Mouse (Mus musculus): ENCODE results near the gene Gm6370. TPM values are rescaled to one million over a fixed set of nuclear protein-coding genes. Genes with fewer than 3 reads are reported as not detected.

Gene Gm6370
- total and polyA plus RNA-seq, 3 experiments: not detected

DNA sequence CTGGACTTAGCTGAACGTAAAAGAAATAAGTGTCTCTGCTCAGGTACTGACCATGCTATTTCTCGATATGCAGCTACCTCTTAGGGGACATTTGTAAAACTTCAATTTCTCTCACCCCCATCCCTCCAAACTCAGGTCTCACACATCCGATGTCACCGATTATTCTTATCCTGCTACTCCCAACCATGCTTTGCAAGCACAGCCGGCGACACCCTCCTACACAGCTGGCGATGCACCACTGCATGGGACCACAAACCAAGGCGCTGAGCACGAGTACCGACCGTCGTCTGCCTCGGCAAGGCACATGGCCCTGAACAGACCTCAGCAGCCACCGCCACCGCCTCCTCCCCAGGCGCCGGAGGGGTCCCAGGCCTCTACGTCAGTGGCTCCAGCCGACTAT is 24.5 kb upstream of the Gm6370 start:
- TF ChIP-seq TCF12 (IDR thresholded peaks at IDR 0.05; ENCODE audit: low read depth, low read length): no peak
- no peak for TF ChIP-seq NELFE (IDR thresholded peaks at IDR 0.05; ENCODE audit: low read depth, low read length)
- no peak for TF ChIP-seq MAFK (IDR thresholded peaks at IDR 0.05; ENCODE audit: borderline replicate concordance, low read depth, low read length)
- no peak for TF ChIP-seq E2F4 (IDR thresholded peaks at IDR 0.05; ENCODE audit: borderline replicate concordance, low read depth, low read length)
- TF ChIP-seq POLR2AphosphoS2 (IDR thresholded peaks at IDR 0.05; ENCODE audit: low read length): no peak
- TF ChIP-seq BHLHE40 (IDR thresholded peaks at IDR 0.05; ENCODE audit: borderline replicate concordance, low read depth, low read length): no peak
- TF ChIP-seq ZKSCAN1 (IDR thresholded peaks at IDR 0.05; ENCODE audit: low read depth, low read length): no peak
- TF ChIP-seq MYC (IDR thresholded peaks at IDR 0.05; ENCODE audit: low read depth, low read length): no peak
- TF ChIP-seq NRF1 (IDR thresholded peaks at IDR 0.05; ENCODE audit: insufficient read depth, low read depth, low read length, poor library complexity, severe bottlenecking): no peak
- no peak for TF ChIP-seq MXI1 (IDR thresholded peaks at IDR 0.05; ENCODE audit: low read depth, low read length)
- no peak for TF ChIP-seq MEF2A (IDR thresholded peaks at IDR 0.05; ENCODE audit: extremely low read depth, insufficient replicate concordance, low read depth, low read length, poor library complexity, severe bottlenecking)
- TF ChIP-seq USF2 (IDR thresholded peaks at IDR 0.05; ENCODE audit: borderline replicate concordance in 1 of 2, insufficient read depth in 1 of 2, low read depth in 1 of 2, low read length in 2 of 2): no peak
- TF ChIP-seq GABPA (IDR thresholded peaks at IDR 0.05; ENCODE audit: low read depth, low read length): no peak
- no peak for TF ChIP-seq ELF1 (IDR thresholded peaks at IDR 0.05; ENCODE audit: low read depth, low read length)
- no peak overlapping the region for H3K4me3 ChIP-seq (ENCODE audit: control insufficient read depth in 1 of 2, insufficient read depth in 1 of 2, low read depth in 2 of 2, low read length in 2 of 2)
- H3K79me2 ChIP-seq (ENCODE audit: control insufficient read depth, insufficient read depth, low read length, poor library complexity): no peaks in the 10 kb centered on the region
- no peak for DNase-seq (ENCODE audit: low read depth, low spot score)
- no peaks in the 10 kb centered on the region for H3K36me3 ChIP-seq (ENCODE audit: control insufficient read depth in 1 of 2, insufficient read depth in 2 of 2, low read length in 2 of 2)
- no peak overlapping the region for H3K9ac ChIP-seq (ENCODE audit: control insufficient read depth, low read depth, low read length, poor library complexity, severe bottlenecking)
- no peaks in the 10 kb centered on the region for H3K4me1 ChIP-seq (ENCODE audit: control insufficient read depth in 1 of 2, insufficient read depth in 2 of 2, low read length in 2 of 2)
- H3K27me3 ChIP-seq (ENCODE audit: control insufficient read depth in 1 of 2, insufficient read depth in 2 of 2, low read length in 2 of 2): no peaks in the 10 kb centered on the region
- H3K27ac ChIP-seq (ENCODE audit: control insufficient read depth, low read depth, low read length): no peak overlapping the region
- H3K9me3 ChIP-seq (replicated peaks; ENCODE audit: insufficient read depth, low read length): no peaks in the 10 kb centered on the region

DNA sequence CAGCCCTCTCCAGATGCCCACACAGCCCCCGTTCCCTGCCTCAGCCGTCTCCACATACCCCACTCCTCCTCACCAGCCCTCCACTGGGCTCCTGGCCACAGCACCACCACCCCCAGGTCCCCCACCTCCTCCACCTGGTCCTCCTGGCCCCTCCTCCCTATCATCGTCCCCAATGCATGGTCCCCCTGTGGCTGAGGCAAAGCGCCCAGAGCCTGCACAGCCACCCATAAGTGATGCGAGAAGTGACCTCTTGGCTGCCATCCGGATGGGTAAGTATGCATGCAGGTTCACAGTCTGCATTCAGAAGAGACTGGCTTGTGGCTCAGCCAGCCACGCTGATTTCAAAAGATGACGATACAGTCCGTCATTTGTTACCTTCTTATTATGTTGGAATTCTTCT is 22.9 kb upstream of the Gm6370 start:
- Histone ChIP-seq H3K27ac (ENCODE audit: control insufficient read depth, low read depth, low read length) (no peak overlapping the region), H3K4me1 (ENCODE audit: control insufficient read depth in 1 of 2, insufficient read depth in 2 of 2, low read length in 2 of 2) (no peaks in the 10 kb centered on the region), H3K4me3 (ENCODE audit: control insufficient read depth in 1 of 2, insufficient read depth in 1 of 2, low read depth in 2 of 2, low read length in 2 of 2) (no peak overlapping the region), H3K9me3 (replicated peaks; ENCODE audit: insufficient read depth, low read length) (no peaks in the 10 kb centered on the region), H3K79me2 (ENCODE audit: control insufficient read depth, insufficient read depth, low read length, poor library complexity) (no peaks in the 10 kb centered on the region), H3K36me3 (ENCODE audit: control insufficient read depth in 1 of 2, insufficient read depth in 2 of 2, low read length in 2 of 2) (no peaks in the 10 kb centered on the region), H3K9ac (ENCODE audit: control insufficient read depth, low read depth, low read length, poor library complexity, severe bottlenecking) (no peak overlapping the region), H3K27me3 (ENCODE audit: control insufficient read depth in 1 of 2, insufficient read depth in 2 of 2, low read length in 2 of 2) (no peaks in the 10 kb centered on the region)
- DNase-seq (ENCODE audit: low read depth, low spot score): no peak
- TF ChIP-seq MAX (IDR thresholded peaks at IDR 0.05; ENCODE audit: low read length): no peak
- TF ChIP-seq CHD2 (IDR thresholded peaks at IDR 0.05; ENCODE audit: low read length): no peak
- TF ChIP-seq MAFK (IDR thresholded peaks at IDR 0.05; ENCODE audit: borderline replicate concordance, low read depth, low read length): no peak
- TF ChIP-seq BHLHE40 (IDR thresholded peaks at IDR 0.05; ENCODE audit: borderline replicate concordance, low read depth, low read length): no peak
- TF ChIP-seq NELFE (IDR thresholded peaks at IDR 0.05; ENCODE audit: low read depth, low read length): no peak
- TF ChIP-seq TAL1 (IDR thresholded peaks at IDR 0.05; ENCODE audit: low read length): no peak
- TF ChIP-seq POLR2AphosphoS2 (IDR thresholded peaks at IDR 0.05; ENCODE audit: low read length): no peak
- TF ChIP-seq HCFC1 (IDR thresholded peaks at IDR 0.05; ENCODE audit: low read depth, low read length): no peak
- TF ChIP-seq EP300 (IDR thresholded peaks at IDR 0.05; ENCODE audit: low read depth in 1 of 2, low read length in 2 of 2): no peak
- no peak for TF ChIP-seq GATA1 (IDR thresholded peaks at IDR 0.05; ENCODE audit: low read depth, low read length)

Measured in MEL (cell line).